Mouse (Mus musculus): ENCODE data around the gene Mlph. TPM values are rescaled to one million over a fixed set of nuclear protein-coding genes. Genes with fewer than 3 reads are reported as not detected.

Gene Mlph
- polyA plus RNA-seq, 1 experiment: 0.24 TPM

- Histone ChIP-seq H3K4me3 (ENCODE audit: insufficient read depth, low read length) (peak overlapping the region; percentile 97), H3K27ac (ENCODE audit: insufficient read depth, low read depth, low read length) (no peak overlapping the region), H3K4me1 (ENCODE audit: control insufficient read depth, insufficient read depth, low read length) (peaks cover 12% of the 10 kb centered on the region)
- TF ChIP-seq POLR2A (IDR thresholded peaks at IDR 0.05; ENCODE audit: borderline replicate concordance, low read depth, low read length): no peak
- no peak for TF ChIP-seq CTCF (IDR thresholded peaks at IDR 0.05; ENCODE audit: low read depth, low read length)
These were observed 85.2 kb downstream of the Mlph start for GRCm38 (mm10) chr1:90999911-91000601.

Other genes starting within 250 kb of the Mlph start
- gene Col6a3, start 71.1 kb upstream of the Mlph start, polyA plus RNA-seq (2012; ENCODE audit: insufficient read depth, insufficient read length, missing spikeins): 1.7 and 3.2 TPM in 2 replicates
- not detected in 2 replicates for gene Prlh, start 38.0 kb downstream of the Mlph start, polyA plus RNA-seq (2012; ENCODE audit: insufficient read depth, insufficient read length, missing spikeins)
- not detected in 2 replicates for gene Rab17, start 54.6 kb downstream of the Mlph start, polyA plus RNA-seq (2012; ENCODE audit: insufficient read depth, insufficient read length, missing spikeins)
- 98.5 and 98.7 TPM in 2 replicates for gene Lrrfip1, start 83.7 kb downstream of the Mlph start, polyA plus RNA-seq (2012; ENCODE audit: insufficient read depth, insufficient read length, missing spikeins)
- gene Rbm44, start 230.0 kb downstream of the Mlph start, polyA plus RNA-seq (2012; ENCODE audit: insufficient read depth, insufficient read length, missing spikeins): 0.97 and 1.2 TPM in 2 replicates

Data from bone marrow macrophage, adult 2 months (primary cell).